Comparison of ENCODE assay signal across 25 mouse cellular contexts in the genomic region with DNA sequence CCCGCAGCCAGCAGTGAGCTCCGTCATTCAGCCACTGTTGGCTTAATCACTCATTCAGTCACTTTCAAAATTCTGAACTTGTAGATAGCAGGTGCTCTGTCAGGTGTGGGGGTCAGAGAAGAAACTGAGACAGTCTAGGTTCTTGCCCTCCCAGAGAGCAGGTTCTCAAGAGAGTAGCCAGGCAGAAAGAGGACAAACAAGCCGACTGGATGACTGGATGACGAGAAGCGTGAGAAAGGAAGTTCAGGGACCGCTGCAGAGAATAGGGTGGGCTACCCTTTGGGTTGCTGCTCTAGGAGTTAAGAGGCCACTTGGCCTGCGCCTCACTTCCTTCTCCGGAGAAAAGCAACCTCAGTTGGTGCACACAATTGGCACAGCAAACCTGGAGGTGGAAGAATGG. TPM values are rescaled to one million over a fixed set of nuclear protein-coding genes. Genes with fewer than 3 reads are reported as not detected.
DNase-seq lines count a peak whose midpoint lies in the region; ATAC-seq lines count a peak whose summit lies in the region.
"Had no signal": no experiment of that assay in that cellular context is flagged by ENCODE, and none has a peak within 500 bp of the region (broad histone marks: within the 10 kb centered on the region; RNA-seq: fewer than 3 reads in every experiment).

No protein-coding gene starts in this region.

- intact Hi-C loops in heart, postnatal 14 days (cut with DNase I): no loop called here

- no peak overlapping the region for H3K27ac ChIP-seq in kidney, embryonic 14.5 days (ENCODE audit: low read depth, low read length)
- H3K27ac ChIP-seq in kidney, embryonic 16.5 days (ENCODE audit: low read length): 0 out of 2 replicates have a peak overlapping the region, but pooled peaks have one; percentile 6
- H3K27ac ChIP-seq: embryonic facial prominence, embryonic 10.5 days; embryonic facial prominence, embryonic 12.5 days; forebrain, embryonic 13.5 days had no signal

- H3K36me3 ChIP-seq in kidney, embryonic 14.5 days (ENCODE audit: control insufficient read depth, insufficient read depth, low read length): no peaks in the 10 kb centered on the region
- H3K36me3 ChIP-seq in kidney, embryonic 16.5 days (ENCODE audit: insufficient read depth, low read length): no peaks in the 10 kb centered on the region
- H3K36me3 ChIP-seq: embryonic facial prominence, embryonic 10.5 days; embryonic facial prominence, embryonic 12.5 days; G1E had no signal

- no peak overlapping the region for H3K4me3 ChIP-seq in kidney, embryonic 14.5 days (ENCODE audit: low read length)
- no peak overlapping the region for H3K4me3 ChIP-seq in kidney, embryonic 16.5 days (ENCODE audit: low read length)
- H3K4me3 ChIP-seq: embryonic facial prominence, embryonic 10.5 days; embryonic facial prominence, embryonic 12.5 days; forebrain, embryonic 13.5 days had no signal

- H3K4me2 ChIP-seq in kidney, embryonic 14.5 days (replicated peaks; ENCODE audit: low read depth, low read length): no peak overlapping the region
- H3K4me2 ChIP-seq in kidney, embryonic 16.5 days (replicated peaks; ENCODE audit: low read depth, low read length): no peak overlapping the region
- H3K4me2 ChIP-seq: embryonic facial prominence, embryonic 12.5 days; forebrain, embryonic 13.5 days had no signal

- H3K9me3 ChIP-seq in kidney, embryonic 14.5 days (ENCODE audit: control insufficient read depth, low read length): no peaks in the 10 kb centered on the region
- H3K9me3 ChIP-seq in kidney, embryonic 16.5 days (ENCODE audit: low read length): no peaks in the 10 kb centered on the region
- H3K9me3 ChIP-seq: embryonic facial prominence, embryonic 10.5 days; embryonic facial prominence, embryonic 12.5 days; forebrain, embryonic 13.5 days; G1E had no signal

- WGBS in kidney, embryonic 14.5 days: 64% methylated on average over 8 of the region's 8 CpGs
- WGBS in kidney, embryonic 16.5 days: 44% methylated on average over 8 of the region's 8 CpGs

- no peaks in the 10 kb centered on the region for H3K27me3 ChIP-seq in kidney, embryonic 14.5 days (ENCODE audit: control insufficient read depth, insufficient read depth, low read length)
- H3K27me3 ChIP-seq in kidney, embryonic 16.5 days (ENCODE audit: insufficient read depth, low read length): no peaks in the 10 kb centered on the region
- H3K27me3 ChIP-seq: CH12.LX; embryonic facial prominence, embryonic 12.5 days; forebrain, embryonic 13.5 days; Patski had no signal

- DNase-seq in heart, adult 11 months: peak; percentile 67
- DNase-seq in heart, postnatal 14 days: no peak
- no peak for DNase-seq in kidney, adult 8-10 months
- no peak for DNase-seq in kidney, postnatal 4 days
- DNase-seq in thymus, postnatal 0 days (ENCODE audit: low spot score): peak; percentile 10
- DNase-seq in thymus, postnatal 25 days: no peak
- DNase-seq: adrenal gland, adult 8-10 months; adrenal gland, postnatal 14 days; adrenal gland, postnatal 36 days; B cell, adult 2 months; cerebellum, adult 11-12 months; cerebellum, adult 2 months; cerebellum, adult 9-10 months; cerebellum, postnatal 10 days; cerebellum, postnatal 25 days had no signal

- peak; percentile 52; the same call in 1 of the 2 replicates for ATAC-seq in kidney, embryonic 14.5 days (ENCODE audit: low FRiP score, low TSS enrichment)
- peak; percentile 52; the same call in 1 of the 2 replicates for ATAC-seq in kidney, embryonic 16.5 days (ENCODE audit: low FRiP score, low TSS enrichment)
- ATAC-seq: activated CD4-positive, CD25-positive, alpha-beta regulatory T cell, adult 4 months; CD4-positive, CD25-positive, alpha-beta regulatory T cell, adult 4 months; forebrain, embryonic 13.5 days; Patski had no signal

- H3K4me1 ChIP-seq in kidney, embryonic 14.5 days (ENCODE audit: control insufficient read depth, insufficient read depth, low read length): 0 out of 2 replicates have a peak, but pooled peaks cover 8% of the 10 kb centered on the region
- peaks cover 13% of the 10 kb centered on the region for H3K4me1 ChIP-seq in kidney, embryonic 16.5 days (ENCODE audit: insufficient read depth, low read length)
- H3K4me1 ChIP-seq: forebrain, embryonic 13.5 days had no signal

- H3K9ac ChIP-seq in kidney, embryonic 14.5 days (ENCODE audit: low read depth, low read length): no peak overlapping the region
- H3K9ac ChIP-seq in kidney, embryonic 16.5 days (replicated peaks; ENCODE audit: low read length): no peak overlapping the region
- H3K9ac ChIP-seq: embryonic facial prominence, embryonic 12.5 days; forebrain, embryonic 13.5 days had no signal

RNA-seq across cellular contexts. Expression of a gene that starts 28.8 kb away (rescaled TPM):
- total RNA-seq in heart, postnatal 14 days (2021): 10 to 100 TPM; 11.3 to 11.5 TPM
- 20.0 and 26.1 TPM in 2 replicates for polyA plus RNA-seq in kidney, embryonic 14.5 days (2014; fragmentation: Nextera tagmentation; extraction: Ambion mirVana)
- polyA plus RNA-seq in kidney, embryonic 16.5 days (2015; fragmentation: Nextera tagmentation; extraction: Ambion mirVana): 19.5 and 20.8 TPM in 2 replicates
- 18.0 and 19.5 TPM in 2 replicates for polyA plus RNA-seq in thymus, postnatal 0 days (2015; fragmentation: Nextera tagmentation; extraction: Ambion mirVana)

Comparison
In these comparisons a context has a peak if more than half of its experiments do, and no peak if none do; other contexts are left out.
1. DNase-seq: peak in heart, adult 11 months (single experiment) and thymus, postnatal 0 days (single experiment); none in heart, postnatal 14 days (0 of 2), kidney, adult 8-10 months (0 of 2), kidney, postnatal 4 days (0 of 2) and thymus, postnatal 25 days (single experiment).